Mouse (Mus musculus) CH12.LX (cell line): ENCODE data around the gene Hist1h1t. TPM values are rescaled to one million over a fixed set of nuclear protein-coding genes. Genes with fewer than 3 reads are reported as not detected.

Experiments
- DNase-seq: peaks from one replicate; pipeline ENCODE4 v3.0.0-alpha.2; 2013; ENCODE audit errors: extremely low read depth
- H3K27ac ChIP-seq: 2 replicates; pipeline ENCODE4 v1.5.1; 2012; ENCODE audit warnings: low read depth, mild to moderate bottlenecking, control low read depth, moderate library complexity; ENCODE audit not compliant: insufficient read depth
- H3K27me3 ChIP-seq: replicated peaks from 2 replicates; pipeline ENCODE3; 2012; ENCODE audit warnings: inconsistent platforms
- H3K36me3 ChIP-seq, 2 experiments: replicated peaks in 1 of 2; 2 replicates each; pipeline versions ENCODE3 to v1.6.1; 2012; ENCODE audit warnings: inconsistent platforms in 1 of 2, low read length in 1 of 2, mild to moderate bottlenecking in 1 of 2, mixed read lengths in 1 of 2, moderate library complexity in 1 of 2; ENCODE audit not compliant: control insufficient read depth in 1 of 2, insufficient read depth in 1 of 2
- H3K4me1 ChIP-seq, 2 experiments: 2 replicates each; pipeline ENCODE4 v1.6.1; 2012; ENCODE audit warnings: inconsistent platforms in 1 of 2, moderate library complexity in 1 of 2; ENCODE audit not compliant: insufficient read depth in 2 of 2, control insufficient read depth in 1 of 2
- H3K4me2 ChIP-seq: 2 replicates; pipeline ENCODE4 v1.6.1; 2012; ENCODE audit warnings: low read depth, mild to moderate bottlenecking, control low read depth; ENCODE audit not compliant: poor library complexity, insufficient read depth, severe bottlenecking
- H3K4me3 ChIP-seq, 3 experiments: fragments of 150-350 bp in 1 of 3; sonication (generic) in 1 of 3; replicated peaks in 1 of 3; 2 replicates each; pipeline versions ENCODE3 to v1.5.1; 2011 to 2012; ENCODE audit warnings: low read depth in 2 of 3, low read length in 2 of 3, mild to moderate bottlenecking in 2 of 3, moderate library complexity in 2 of 3, control low read depth in 1 of 3, improper control_type of control experiment in 1 of 3, inconsistent platforms in 1 of 3, mixed read lengths in 1 of 3; ENCODE audit not compliant: poor library complexity in 1 of 3
- H3K79me2 ChIP-seq: replicated peaks from 2 replicates; pipeline ENCODE4 v1.6.1; 2012; ENCODE audit warnings: mild to moderate bottlenecking, moderate library complexity; ENCODE audit not compliant: control insufficient read depth, poor library complexity, insufficient read depth, severe bottlenecking; ENCODE audit errors: extremely low read depth
- H3K9ac ChIP-seq: 2 replicates; pipeline ENCODE4 v1.6.1; 2012; ENCODE audit warnings: low read depth, mild to moderate bottlenecking, control low read depth, moderate library complexity; ENCODE audit not compliant: insufficient read depth
- H3K9me3 ChIP-seq: replicated peaks from 2 replicates; pipeline ENCODE3; 2012; ENCODE audit warnings: low read length, inconsistent platforms, mixed read lengths
- CTCF ChIP-seq, 2 experiments: IDR thresholded peaks in 1 of 2; conservative IDR thresholded peaks in 1 of 2; 2 replicates each; pipeline ENCODE4 v1.5.1; 2011 to 2012; ENCODE audit warnings: low read depth in 2 of 2, low read length in 2 of 2, improper control_type of control experiment in 1 of 2, inconsistent platforms in 1 of 2, mild to moderate bottlenecking in 1 of 2, moderate library complexity in 1 of 2
- E2F4 ChIP-seq: IDR thresholded peaks from 2 replicates; pipeline ENCODE4 v1.6.1; 2011; ENCODE audit warnings: low read depth, low read length, improper control_type of control experiment; ENCODE audit not compliant: insufficient replicate concordance
- ELF1 ChIP-seq: IDR thresholded peaks from 2 replicates; pipeline ENCODE4 v1.6.1; 2014; ENCODE audit warnings: low read depth, mild to moderate bottlenecking, inconsistent platforms, low read length, improper control_type of control experiment
- ETS1 ChIP-seq: conservative IDR thresholded peaks from 2 replicates; pipeline ENCODE4 v1.6.1; 2012; ENCODE audit warnings: low read depth, mild to moderate bottlenecking, inconsistent platforms, low read length, improper control_type of control experiment, moderate library complexity
- GABPA ChIP-seq: IDR thresholded peaks from 2 replicates; pipeline ENCODE4 v1.6.1; 2012; ENCODE audit warnings: low read depth, low read length, improper control_type of control experiment, inconsistent platforms; ENCODE audit not compliant: insufficient replicate concordance
- HCFC1 ChIP-seq: IDR thresholded peaks from 2 replicates; pipeline ENCODE4 v1.6.1; 2012; ENCODE audit warnings: low read depth, mild to moderate bottlenecking, inconsistent platforms, low read length, improper control_type of control experiment
- JUND ChIP-seq: conservative IDR thresholded peaks from 2 replicates; pipeline ENCODE4 v1.6.1; 2011; ENCODE audit warnings: low read depth, low read length, improper control_type of control experiment
- KAT2A ChIP-seq: IDR thresholded peaks from 2 replicates; pipeline ENCODE4 v1.6.1; 2012; ENCODE audit warnings: low read length, improper control_type of control experiment, inconsistent platforms; ENCODE audit not compliant: insufficient replicate concordance
- MAFK ChIP-seq: IDR thresholded peaks from 2 replicates; pipeline ENCODE4 v1.6.1; 2011; ENCODE audit warnings: low read length, improper control_type of control experiment; ENCODE audit not compliant: insufficient replicate concordance
- MEF2A ChIP-seq: IDR thresholded peaks from 2 replicates; pipeline ENCODE4 v1.6.1; 2014; ENCODE audit warnings: low read depth, mild to moderate bottlenecking, inconsistent platforms, low read length, improper control_type of control experiment, borderline replicate concordance
- MXI1 ChIP-seq: IDR thresholded peaks from 2 replicates; pipeline ENCODE4 v1.6.1; 2011; ENCODE audit warnings: mild to moderate bottlenecking, low read depth, low read length, improper control_type of control experiment
- MYC ChIP-seq: IDR thresholded peaks from 2 replicates; pipeline ENCODE4 v1.6.1; 2011; ENCODE audit warnings: low read depth, mild to moderate bottlenecking, improper control_type of control experiment, low read length
- NRF1 ChIP-seq: IDR thresholded peaks from 2 replicates; pipeline ENCODE4 v1.6.1; 2014; ENCODE audit warnings: low read depth, mild to moderate bottlenecking, inconsistent platforms, low read length, improper control_type of control experiment, moderate library complexity
- POLR2A ChIP-seq: IDR thresholded peaks from 2 replicates; pipeline ENCODE4 v1.6.1; 2011; ENCODE audit warnings: low read depth, mild to moderate bottlenecking, improper control_type of control experiment, low read length
- POLR2AphosphoS2 ChIP-seq: IDR thresholded peaks from 2 replicates; pipeline ENCODE4 v1.6.1; 2011; ENCODE audit warnings: low read depth, low read length, improper control_type of control experiment
- TBP ChIP-seq: conservative IDR thresholded peaks from 2 replicates; pipeline ENCODE4 v1.6.1; 2011; ENCODE audit warnings: low read depth, low read length, improper control_type of control experiment
- ZC3H11A ChIP-seq: IDR thresholded peaks from 2 replicates; pipeline ENCODE4 v1.6.1; 2012; ENCODE audit warnings: low read depth, mild to moderate bottlenecking, inconsistent platforms, low read length, improper control_type of control experiment
- ZMIZ1 ChIP-seq: IDR thresholded peaks from 2 replicates; pipeline ENCODE4 v1.6.1; 2012; ENCODE audit warnings: low read depth, mild to moderate bottlenecking, inconsistent platforms, low read length, improper control_type of control experiment
- dilution Hi-C: fragments of 300-500 bp; cut with MboI; formaldehyde crosslinking; loops from 2 replicates; pipeline ENCODE4 v1.14.3; 2020; ENCODE audit warnings: low sequenced_read_pairs; ENCODE audit not compliant: extremely low pct_unique_long_range_greater_than_20kb, extremely low pct_ligation_motif_present
- in situ Hi-C: fragments of 300-500 bp; cut with MboI; formaldehyde crosslinking; loops from 3 replicates; pipeline ENCODE4 v1.14.3; 2019; ENCODE audit warnings: low sequenced_read_pairs, low pct_ligation_motif_present, low pct_unique_long_range_greater_than_20kb, mixed read lengths
- polyA plus RNA-seq: library from polyadenylated mRNA; unstranded; fragments of >175 nt; gene quantifications from 2 replicates; pipeline ENCODE4 v1.2.1, GENCODE M21; 2012; ENCODE audit warnings: low read depth; ENCODE audit not compliant: insufficient read length
- total RNA-seq, 2 experiments: library from RNA; depleted of rRNA; stranded (reverse); fragments of 300-350 nt in 1 of 2; fragments of >200 nt in 1 of 2; gene quantifications; 2 replicates each; pipeline ENCODE4 v1.2.3; 2012 to 2014

Hist1h1t gene
- total and polyA plus RNA-seq, 3 experiments: 0.38 TPM; not detected in 2

GRCm38 (mm10) chr13:23687181-23687580, 8.4 kb upstream of the Hist1h1t start:
- Histone ChIP-seq H3K4me1 (peaks cover 9 to 35% of the 10 kb centered on the region in 2 experiments; a peak in 3 of 4 replicates), H3K9me3 (no peaks in the 10 kb centered on the region), H3K9ac (no peak overlapping the region), H3K36me3 (no peaks in the 10 kb centered on the region), H3K27me3 (no peaks in the 10 kb centered on the region), H3K79me2 (no peaks in the 10 kb centered on the region), H3K4me3 (no peak overlapping the region), H3K4me2 (no peak overlapping the region), H3K27ac (no peak overlapping the region)
- no peak for DNase-seq
- in situ Hi-C loops (loop anchor here (10.0 kb wide), 1 partner anchor 52 kb away; no protein-coding TSS in a partner anchor), dilution Hi-C loops (no loop called here)
- no peak for TF ChIP-seq HCFC1
- TF ChIP-seq CTCF (conservative IDR thresholded peaks at IDR 0.05 in 1 of 2, IDR thresholded peaks at IDR 0.05 in 1 of 2; ENCODE audit: low read depth in 2 of 2, low read length in 2 of 2): no peak
- TF ChIP-seq TBP: no peak
- TF ChIP-seq ELF1: no peak
- no peak for TF ChIP-seq POLR2AphosphoS2
- no peak for TF ChIP-seq POLR2A
- no peak for TF ChIP-seq ZC3H11A

- Histone ChIP-seq H3K4me1 (peaks cover 8 to 29% of the 10 kb centered on the region in 2 experiments; a peak in 3 of 4 replicates), H3K27me3 (no peaks in the 10 kb centered on the region), H3K36me3 (no peaks in the 10 kb centered on the region), H3K4me3 (no peak overlapping the region), H3K4me2 (peak overlapping the region; percentile 24; the same call in 1 of the 2 replicates), H3K27ac (0 out of 2 replicates have a peak overlapping the region, but pooled peaks have one; percentile 28), H3K79me2 (no peaks in the 10 kb centered on the region), H3K9ac (no peak overlapping the region), H3K9me3 (no peaks in the 10 kb centered on the region)
- no peak for DNase-seq
- TF ChIP-seq MXI1 (no peak), ELF1 (no peak), ETS1 (no peak), E2F4 (no peak), NRF1 (no peak), POLR2A (no peak), POLR2AphosphoS2 (no peak), MYC (no peak), MAFK (no peak), KAT2A (no peak), CTCF (conservative IDR thresholded peaks at IDR 0.05 in 1 of 2, IDR thresholded peaks at IDR 0.05 in 1 of 2; ENCODE audit: low read depth in 2 of 2, low read length in 2 of 2) (no peak), JUND (no peak), MEF2A (no peak), TBP (no peak), ZMIZ1 (no peak), GABPA (no peak)
- dilution Hi-C loops (no loop called here), in situ Hi-C loops (loop anchor here (10.0 kb wide), 1 partner anchor 53 kb away; no protein-coding TSS in a partner anchor)
Observed at GRCm38 (mm10) chr13:23687907-23688306, 7.7 kb upstream of the Hist1h1t start.
